Mouse (Mus musculus): ENCODE data around the gene Col4a2.

GRCm38 (mm10) chr8:11384841-11385240 lies 72.2 kb downstream of the Col4a2 start:
- TF ChIP-seq CTCF (IDR thresholded peaks at IDR 0.05) = peak; percentile 46
- TF ChIP-seq EP300 (IDR thresholded peaks at IDR 0.05) = peak; percentile 84
